Mouse (Mus musculus): ENCODE results near the gene Rps29. TPM values are rescaled to one million over a fixed set of nuclear protein-coding genes. Genes with fewer than 3 reads are reported as not detected.

Rps29 gene
- polyA plus RNA-seq, 1 experiment from 2014 or later: 1,279 TPM

GRCm38 (mm10) chr12:69143460-69143859 lies 15.5 kb downstream of the Rps29 start:
- no peak overlapping the region for H3K9ac ChIP-seq (replicated peaks)
- TF ChIP-seq CTCF (IDR thresholded peaks at IDR 0.05; ENCODE audit: low read depth): no peak
- TF ChIP-seq EP300 (IDR thresholded peaks at IDR 0.05; ENCODE audit: low read depth): no peak
- no peaks in the 10 kb centered on the region for H3K36me3 ChIP-seq (replicated peaks; ENCODE audit: insufficient read depth, low read length)
- H3K27me3 ChIP-seq (ENCODE audit: insufficient read depth, low read length): no peaks in the 10 kb centered on the region
- H3K27ac ChIP-seq (ENCODE audit: low read depth): no peak overlapping the region
- H3K4me2 ChIP-seq (ENCODE audit: low read depth, low read length): no peak overlapping the region
- ATAC-seq (no peak), DNase-seq (no peak)
- H3K4me1 ChIP-seq (ENCODE audit: insufficient read depth): no peaks in the 10 kb centered on the region
- H3K4me3 ChIP-seq (ENCODE audit: low read depth, low read length): no peak overlapping the region
- WGBS (ENCODE audit: insufficient replicate concordance): 75% methylated on average over 6 of the region's 6 CpGs
- H3K9me3 ChIP-seq (ENCODE audit: low read length): no peaks in the 10 kb centered on the region

- Histone ChIP-seq H3K36me3 (replicated peaks; ENCODE audit: insufficient read depth, low read length) (no peaks in the 10 kb centered on the region), H3K27ac (ENCODE audit: low read depth) (no peak overlapping the region), H3K4me2 (ENCODE audit: low read depth, low read length) (no peak overlapping the region), H3K9ac (replicated peaks) (no peak overlapping the region), H3K4me1 (ENCODE audit: insufficient read depth) (no peaks in the 10 kb centered on the region), H3K4me3 (ENCODE audit: low read depth, low read length) (no peak overlapping the region), H3K27me3 (ENCODE audit: insufficient read depth, low read length) (no peaks in the 10 kb centered on the region), H3K9me3 (ENCODE audit: low read length) (no peaks in the 10 kb centered on the region)
- ATAC-seq: no peak
- WGBS (ENCODE audit: insufficient replicate concordance): 81% methylated on average over 7 of the region's 7 CpGs
- no peak for DNase-seq
- TF ChIP-seq EP300 (IDR thresholded peaks at IDR 0.05; ENCODE audit: low read depth) (no peak), CTCF (IDR thresholded peaks at IDR 0.05; ENCODE audit: low read depth) (no peak)
Observed at GRCm38 (mm10) chr12:69139841-69140240, 19.1 kb downstream of the Rps29 start.

GRCm38 (mm10) chr12:69139201-69139600 lies 19.8 kb downstream of the Rps29 start:
- DNase-seq (no peak), ATAC-seq (no peak)
- H3K9me3 ChIP-seq (ENCODE audit: low read length): no peaks in the 10 kb centered on the region
- TF ChIP-seq EP300 (IDR thresholded peaks at IDR 0.05; ENCODE audit: low read depth) (no peak), CTCF (IDR thresholded peaks at IDR 0.05; ENCODE audit: low read depth) (no peak)
- H3K9ac ChIP-seq (replicated peaks): no peak overlapping the region
- no peak overlapping the region for H3K4me2 ChIP-seq (ENCODE audit: low read depth, low read length)
- H3K4me3 ChIP-seq (ENCODE audit: low read depth, low read length): no peak overlapping the region
- 76% methylated on average over 3 of the region's 3 CpGs for WGBS (ENCODE audit: insufficient replicate concordance)
- H3K36me3 ChIP-seq (replicated peaks; ENCODE audit: insufficient read depth, low read length): no peaks in the 10 kb centered on the region
- no peaks in the 10 kb centered on the region for H3K27me3 ChIP-seq (ENCODE audit: insufficient read depth, low read length)
- H3K27ac ChIP-seq (ENCODE audit: low read depth): no peak overlapping the region
- no peaks in the 10 kb centered on the region for H3K4me1 ChIP-seq (ENCODE audit: insufficient read depth)

GRCm38 (mm10) chr12:69131981-69132380 lies 27.0 kb downstream of the Rps29 start:
- peak; percentile 45 for DNase-seq
- Histone ChIP-seq H3K4me2 (ENCODE audit: low read depth, low read length) (no peak overlapping the region), H3K4me3 (ENCODE audit: low read depth, low read length) (no peak overlapping the region), H3K36me3 (replicated peaks; ENCODE audit: insufficient read depth, low read length) (no peaks in the 10 kb centered on the region), H3K9ac (replicated peaks) (no peak overlapping the region), H3K4me1 (ENCODE audit: insufficient read depth) (0 out of 2 replicates have a peak, but pooled peaks cover 2% of the 10 kb centered on the region), H3K27ac (ENCODE audit: low read depth) (no peak overlapping the region), H3K9me3 (ENCODE audit: low read length) (no peaks in the 10 kb centered on the region), H3K27me3 (ENCODE audit: insufficient read depth, low read length) (no peaks in the 10 kb centered on the region)
- peak; percentile 70 for TF ChIP-seq CTCF (IDR thresholded peaks at IDR 0.05; ENCODE audit: low read depth)
- TF ChIP-seq EP300 (IDR thresholded peaks at IDR 0.05; ENCODE audit: low read depth): no peak
- ATAC-seq: no peak
- WGBS (ENCODE audit: insufficient replicate concordance): 11% methylated on average over 10 of the region's 10 CpGs

- Histone ChIP-seq H3K27ac (ENCODE audit: low read depth) (no peak overlapping the region), H3K4me3 (ENCODE audit: low read depth, low read length) (no peak overlapping the region), H3K9ac (replicated peaks) (no peak overlapping the region), H3K4me1 (ENCODE audit: insufficient read depth) (0 out of 2 replicates have a peak, but pooled peaks cover 2% of the 10 kb centered on the region), H3K27me3 (ENCODE audit: insufficient read depth, low read length) (no peaks in the 10 kb centered on the region), H3K4me2 (ENCODE audit: low read depth, low read length) (no peak overlapping the region), H3K9me3 (ENCODE audit: low read length) (no peaks in the 10 kb centered on the region), H3K36me3 (replicated peaks; ENCODE audit: insufficient read depth, low read length) (no peaks in the 10 kb centered on the region)
- TF ChIP-seq EP300 (IDR thresholded peaks at IDR 0.05; ENCODE audit: low read depth) (no peak), CTCF (IDR thresholded peaks at IDR 0.05; ENCODE audit: low read depth) (no peak)
- DNase-seq: no peak
- no peak for ATAC-seq
- 45% methylated on average over 6 of the region's 6 CpGs for WGBS (ENCODE audit: insufficient replicate concordance)
Observed at GRCm38 (mm10) chr12:69131267-69131666, 27.7 kb downstream of the Rps29 start.

GRCm38 (mm10) chr12:69130486-69130885 lies 28.5 kb downstream of the Rps29 start:
- H3K9me3 ChIP-seq (ENCODE audit: low read length): no peaks in the 10 kb centered on the region
- peak overlapping the region; percentile 9; the same call in 1 of the 2 replicates for H3K4me3 ChIP-seq (ENCODE audit: low read depth, low read length)
- 46% methylated on average over 12 of the region's 12 CpGs for WGBS (ENCODE audit: insufficient replicate concordance)

More at GRCm38 (mm10) chr12:69130486-69130885, 28.5 kb downstream of the Rps29 start:
- no peaks in the 10 kb centered on the region for H3K36me3 ChIP-seq (replicated peaks; ENCODE audit: insufficient read depth, low read length)
- H3K27ac ChIP-seq (ENCODE audit: low read depth): no peak overlapping the region
- ATAC-seq: no peak
- 0 out of 2 replicates have a peak, but pooled peaks cover 2% of the 10 kb centered on the region for H3K4me1 ChIP-seq (ENCODE audit: insufficient read depth)
- no peak for DNase-seq
- H3K9ac ChIP-seq (replicated peaks): peak overlapping the region; percentile 26; the same call in 1 of the 2 replicates
- TF ChIP-seq CTCF (IDR thresholded peaks at IDR 0.05; ENCODE audit: low read depth) (no peak), EP300 (IDR thresholded peaks at IDR 0.05; ENCODE audit: low read depth) (no peak)
- H3K4me2 ChIP-seq (ENCODE audit: low read depth, low read length): peak overlapping the region; percentile 48
- no peaks in the 10 kb centered on the region for H3K27me3 ChIP-seq (ENCODE audit: insufficient read depth, low read length)

Data from liver, postnatal 0 days (tissue).